Mouse (Mus musculus) spleen, postnatal 14 days (tissue): ENCODE results near the gene Hoxc9.

Experiments
- DNase-seq, 2 experiments: peaks; one replicate each; pipeline ENCODE4 v3.0.0; 2021 to 2022; ENCODE audit warnings: low spot score in 2 of 2

Gene Hoxc9

GRCm38 (mm10) chr15:102976171-102976570 is at the start of gene Hoxc9:
Gene Hoxc9, plus strand, starts transcription at chr15:102976439.
- no peak for DNase-seq

GRCm38 (mm10) chr15:102927032-102927645 is 49.1 kb upstream of the Hoxc9 start:
- DNase-seq = no peak

GRCm38 (mm10) chr15:102931706-102932358 is 44.4 kb upstream of the Hoxc9 start:
- DNase-seq = no peak

- DNase-seq = no peak
These were observed 41.8 kb upstream of the Hoxc9 start for GRCm38 (mm10) chr15:102934438-102934837.

GRCm38 (mm10) chr15:102934897-102935296 is 41.3 kb upstream of the Hoxc9 start:
- DNase-seq = no peak

- no peak for DNase-seq
These were observed 39.8 kb upstream of the Hoxc9 start, which contains the start of gene Hoxc12 for GRCm38 (mm10) chr15:102936279-102936972. Gene Hoxc12, plus strand, starts transcription at chr15:102936757.

GRCm38 (mm10) chr15:102937036-102937666 is 39.1 kb upstream of the Hoxc9 start:
- DNase-seq = no peak

GRCm38 (mm10) chr15:102939256-102940155 is 36.7 kb upstream of the Hoxc9 start:
- no peak for DNase-seq

GRCm38 (mm10) chr15:102942739-102943467 is 33.3 kb upstream of the Hoxc9 start:
- no peak for DNase-seq

- DNase-seq = no peak
These were observed 32.8 kb upstream of the Hoxc9 start for GRCm38 (mm10) chr15:102943468-102943813.

GRCm38 (mm10) chr15:102945185-102946077 is 30.8 kb upstream of the Hoxc9 start:
- no peak for DNase-seq

GRCm38 (mm10) chr15:102947276-102947675 is 29.0 kb upstream of the Hoxc9 start:
- no peak for DNase-seq

GRCm38 (mm10) chr15:102948842-102949241 is 27.4 kb upstream of the Hoxc9 start:
- DNase-seq = no peak

- DNase-seq = no peak
These were observed 26.5 kb upstream of the Hoxc9 start for GRCm38 (mm10) chr15:102949696-102950095.

- no peak for DNase-seq
These were observed 25.4 kb upstream of the Hoxc9 start for GRCm38 (mm10) chr15:102950877-102951276.

- DNase-seq = no peak
These were observed 22.7 kb upstream of the Hoxc9 start for GRCm38 (mm10) chr15:102953561-102953960.

- no peak for DNase-seq
These were observed 21.8 kb upstream of the Hoxc9 start, which contains the start of gene Hoxc11 for GRCm38 (mm10) chr15:102954192-102955006. Gene Hoxc11, plus strand, starts transcription at chr15:102954427.

GRCm38 (mm10) chr15:102955007-102955382 is 21.2 kb upstream of the Hoxc9 start:
- no peak for DNase-seq
